Mouse (Mus musculus) embryo, embryonic 11.5 days (tissue): Measurements from ENCODE around the gene Hoxd11.

Experiments used
- DNase-seq: peaks from one replicate; pipeline ENCODE4 v3.0.0-alpha.2; 2012; ENCODE audit warnings: low read depth, low spot score

Gene Hoxd11

DNA sequence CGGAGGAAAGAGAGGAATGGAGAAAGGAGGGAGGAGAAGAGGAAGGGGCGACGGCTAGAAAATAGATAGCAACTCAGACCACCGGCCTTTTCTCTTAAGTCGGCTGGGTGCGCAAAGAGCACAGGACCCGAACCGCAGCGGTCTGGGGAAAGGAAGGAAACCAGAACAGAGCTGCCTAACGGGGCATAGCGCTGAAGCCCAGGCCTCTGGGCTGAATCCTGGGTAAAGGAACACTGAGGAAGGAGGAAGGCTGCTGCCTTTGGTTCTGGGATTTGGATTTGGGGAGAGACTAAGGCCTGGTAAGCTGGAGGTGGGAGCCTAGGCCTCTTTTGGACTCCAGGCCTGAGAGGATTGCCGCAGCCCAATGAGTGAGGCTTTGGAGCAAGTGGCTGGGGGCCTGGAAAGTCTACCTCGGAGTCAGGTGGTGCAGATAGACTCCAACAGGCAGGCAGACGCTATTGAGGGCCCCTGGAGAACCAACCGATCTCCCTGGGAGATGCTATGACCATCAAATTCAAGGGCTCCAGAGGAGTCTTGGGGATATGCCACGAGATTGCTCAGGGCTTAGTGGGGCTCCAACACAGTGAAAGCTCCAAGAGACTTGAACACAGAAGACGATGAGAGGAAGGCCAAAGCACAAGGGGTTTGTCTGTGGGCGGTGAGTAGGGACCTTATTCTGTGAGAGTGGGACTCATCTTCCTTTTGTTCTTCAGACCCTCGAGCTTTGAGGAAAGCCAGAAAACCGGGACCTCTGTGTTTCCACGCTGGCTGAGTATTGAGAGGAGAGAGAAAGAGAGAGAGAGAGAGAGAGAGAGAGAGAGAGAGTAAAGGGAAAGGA lies 1.4 kb downstream of the Hoxd11 start:
- DNase-seq, result no peak

DNA sequence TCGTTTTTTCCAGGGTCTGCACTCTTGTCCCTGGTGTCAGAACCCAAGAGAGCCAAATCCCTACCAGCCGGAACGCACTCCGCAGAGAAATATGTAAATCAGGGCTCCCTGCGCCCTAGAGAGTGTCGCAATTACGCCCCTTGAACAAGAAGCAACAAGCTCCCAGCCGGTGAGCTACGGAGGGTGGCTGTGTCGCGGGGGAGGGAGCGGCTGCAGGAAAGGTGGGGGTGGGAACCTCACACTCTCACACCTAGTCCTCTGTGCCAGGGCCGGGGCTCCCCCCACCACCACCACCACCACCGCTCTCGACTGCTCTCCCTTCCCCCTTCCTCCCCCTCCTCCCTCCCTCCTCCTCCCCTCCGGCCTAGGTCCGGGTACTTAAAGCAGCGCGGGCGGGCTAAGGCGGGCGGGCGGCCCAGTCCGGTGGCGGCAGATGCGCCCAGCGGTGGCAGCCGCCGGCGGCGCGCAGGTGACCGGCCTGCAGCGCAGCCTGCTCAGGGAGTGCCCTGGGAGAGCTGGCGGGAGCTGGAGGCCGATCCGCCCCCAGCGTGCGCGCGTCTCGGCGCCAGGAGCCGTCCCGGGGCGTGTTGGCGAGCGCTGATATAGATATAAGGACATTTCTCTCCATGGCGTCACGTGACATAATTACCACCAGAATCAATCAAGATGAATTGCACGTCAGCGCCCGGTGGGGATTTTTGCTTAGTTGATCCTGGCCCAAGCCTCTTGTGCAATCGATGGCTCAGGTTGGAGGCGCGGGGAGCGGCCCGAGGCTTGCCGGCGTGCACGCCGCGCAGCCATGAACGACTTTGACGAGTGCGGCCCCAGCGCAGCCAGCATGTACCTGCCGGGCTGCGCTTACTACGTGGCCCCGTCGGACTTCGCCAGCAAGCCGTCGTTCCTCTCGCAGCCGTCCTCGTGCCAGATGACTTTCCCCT lies 2.5 kb downstream of the Hoxd11 start:
- DNase-seq, result no peak

DNA sequence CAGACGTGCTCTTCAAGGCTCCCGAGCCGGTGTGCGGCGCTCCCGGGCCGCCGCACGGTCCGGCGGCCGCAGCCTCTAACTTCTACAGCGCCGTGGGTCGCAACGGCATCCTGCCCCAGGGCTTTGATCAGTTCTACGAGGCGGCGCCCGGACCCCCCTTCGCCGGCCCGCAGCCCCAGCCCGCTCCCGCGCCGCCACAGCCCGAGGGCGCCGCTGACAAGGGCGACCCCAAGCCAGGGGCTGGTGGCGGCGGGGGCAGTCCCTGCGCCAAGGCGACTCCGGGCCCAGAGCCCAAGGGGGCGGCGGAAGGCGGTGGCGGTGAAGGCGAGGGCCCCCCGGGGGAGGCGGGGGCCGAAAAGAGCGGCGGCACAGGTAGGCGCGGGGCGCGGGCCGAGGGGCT lies 3.4 kb downstream of the Hoxd11 start:
- no peak for DNase-seq

DNA sequence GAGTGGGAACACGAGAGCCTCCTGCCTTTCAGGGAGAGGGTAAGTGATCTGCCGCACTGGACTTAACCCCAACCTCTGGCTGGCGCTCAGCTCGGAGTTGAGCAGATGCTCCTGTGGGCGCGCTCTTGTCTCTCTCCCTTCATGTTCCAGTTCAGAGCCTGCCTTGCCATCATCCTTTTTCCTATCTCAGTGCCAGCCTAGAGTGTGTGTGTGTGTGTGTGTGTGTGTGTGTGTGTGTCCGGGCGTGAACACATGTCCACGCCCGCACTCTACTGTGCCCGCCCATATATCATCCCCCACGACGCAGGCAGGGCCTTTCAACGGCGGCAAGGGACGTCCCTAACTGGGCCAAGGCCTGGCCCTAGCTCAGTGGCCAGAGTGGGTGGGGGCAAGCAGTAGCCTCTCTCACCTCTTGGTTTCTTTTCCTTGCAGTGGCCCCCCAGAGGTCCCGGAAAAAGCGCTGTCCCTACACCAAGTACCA lies 4.2 kb downstream of the Hoxd11 start:
- no peak for DNase-seq

DNA sequence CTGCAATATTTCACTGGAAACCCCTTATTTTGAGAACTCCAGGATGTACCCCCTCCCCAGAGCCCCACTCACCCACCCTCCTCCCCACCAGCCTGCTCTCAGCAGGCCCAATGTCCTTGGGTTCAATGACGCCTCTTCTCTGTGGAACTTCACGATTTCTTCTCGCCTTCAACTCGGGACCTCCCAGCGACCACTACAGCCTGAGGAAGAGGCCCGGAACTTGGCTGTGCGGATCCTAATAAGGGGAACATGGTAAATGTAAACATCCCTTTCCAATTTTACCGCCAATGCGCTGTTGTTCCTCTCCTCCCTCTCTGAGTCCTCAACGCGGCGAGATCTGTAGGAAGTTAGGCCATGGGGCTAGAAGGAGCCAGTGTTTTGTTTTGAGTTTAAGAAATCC lies 4.7 kb downstream of the Hoxd11 start:
- no peak for DNase-seq

DNA sequence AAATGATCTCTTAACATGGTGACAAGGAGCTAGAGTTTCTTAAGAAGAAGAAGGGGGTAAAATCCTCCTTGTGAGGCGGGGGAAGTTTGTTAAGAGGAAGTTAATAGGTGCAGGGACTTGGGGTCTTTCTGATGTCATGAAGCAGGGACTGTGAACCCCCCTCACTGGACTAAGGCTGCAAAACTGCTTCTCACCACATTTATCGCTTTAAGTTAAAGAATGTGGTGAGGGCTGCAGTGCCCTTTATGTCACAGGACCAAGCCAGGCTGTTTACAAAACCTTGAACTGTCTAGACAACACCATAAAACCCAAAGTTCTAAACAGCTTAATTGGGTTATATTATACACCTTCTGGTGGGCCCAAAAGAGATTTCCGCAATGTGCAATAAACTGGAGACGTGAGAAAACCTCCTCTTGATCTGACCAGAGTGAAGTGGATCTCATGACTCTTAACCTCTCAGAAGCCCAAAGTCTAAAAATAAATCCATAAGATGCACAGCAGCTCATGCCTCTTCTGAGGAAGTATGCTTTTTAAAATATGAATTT lies 5.8 kb downstream of the Hoxd11 start:
- DNase-seq, result no peak

DNA sequence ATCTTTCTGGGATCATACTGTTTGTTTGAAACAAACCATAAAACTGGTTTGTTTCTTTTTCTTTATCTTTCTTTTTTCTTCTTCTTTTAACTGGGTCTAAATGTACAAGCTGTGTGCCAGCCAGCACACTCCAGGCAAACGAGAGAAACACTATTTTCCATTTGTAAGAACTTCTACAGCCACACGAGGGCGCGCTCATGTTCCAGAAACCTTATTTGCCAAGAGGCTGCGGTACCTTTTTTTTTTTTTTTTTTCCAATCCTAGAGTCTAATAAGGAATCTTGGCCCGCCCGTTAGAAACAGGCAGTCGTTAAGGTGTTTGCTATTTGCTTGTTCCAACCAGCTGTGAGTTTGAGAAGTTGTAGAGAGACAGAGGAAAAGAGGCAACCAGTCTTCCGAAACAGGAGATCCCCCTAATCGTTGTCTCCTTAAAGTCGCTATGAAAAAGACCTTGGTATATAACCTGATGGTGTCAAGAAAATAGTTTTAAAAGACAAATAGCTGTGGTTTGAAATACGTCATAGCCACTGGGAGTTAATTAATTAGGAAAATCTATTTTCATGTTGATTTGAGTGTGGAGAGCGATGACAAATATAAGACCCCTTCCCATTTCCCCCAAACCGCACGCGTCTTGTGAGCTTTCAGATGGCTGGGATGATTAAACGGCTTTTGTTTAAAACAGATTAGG lies 7.1 kb downstream of the Hoxd11 start:
- peak; percentile 78 for DNase-seq

DNA sequence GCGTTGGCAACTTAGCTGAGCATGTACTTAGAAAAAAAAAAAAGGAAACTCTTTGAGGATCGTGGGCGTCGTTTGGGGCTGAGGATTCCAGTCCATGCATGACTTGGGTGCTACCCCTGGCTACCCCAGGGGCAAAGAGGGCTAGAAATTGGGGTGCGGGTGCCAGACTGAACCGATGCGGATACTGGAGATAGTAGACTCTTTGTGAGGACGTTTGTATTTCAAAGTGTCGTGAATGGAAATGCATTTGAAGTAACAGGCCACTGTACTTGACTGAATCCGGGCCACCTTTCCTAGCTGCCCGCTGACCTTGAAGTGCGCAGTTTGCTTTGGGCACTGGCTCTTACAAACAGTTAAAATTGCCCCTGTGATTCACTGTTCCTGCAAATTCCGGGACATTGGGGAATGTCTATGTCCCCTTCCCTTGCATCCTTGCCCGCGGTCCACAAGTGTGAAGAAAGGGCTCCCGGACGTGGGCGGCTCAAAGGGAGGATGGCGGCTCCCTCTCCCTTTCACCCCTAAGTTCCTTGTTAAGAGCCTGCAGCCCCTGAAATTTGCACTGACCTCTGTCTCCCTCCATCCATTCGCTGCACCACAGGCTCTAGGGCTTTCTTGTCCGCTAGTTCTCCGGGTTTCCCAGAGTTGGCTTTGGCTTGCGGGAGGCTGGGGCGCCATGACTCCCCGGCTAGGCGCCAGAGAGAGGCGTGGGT lies 7.8 kb downstream of the Hoxd11 start:
- DNase-seq, result no peak

DNA sequence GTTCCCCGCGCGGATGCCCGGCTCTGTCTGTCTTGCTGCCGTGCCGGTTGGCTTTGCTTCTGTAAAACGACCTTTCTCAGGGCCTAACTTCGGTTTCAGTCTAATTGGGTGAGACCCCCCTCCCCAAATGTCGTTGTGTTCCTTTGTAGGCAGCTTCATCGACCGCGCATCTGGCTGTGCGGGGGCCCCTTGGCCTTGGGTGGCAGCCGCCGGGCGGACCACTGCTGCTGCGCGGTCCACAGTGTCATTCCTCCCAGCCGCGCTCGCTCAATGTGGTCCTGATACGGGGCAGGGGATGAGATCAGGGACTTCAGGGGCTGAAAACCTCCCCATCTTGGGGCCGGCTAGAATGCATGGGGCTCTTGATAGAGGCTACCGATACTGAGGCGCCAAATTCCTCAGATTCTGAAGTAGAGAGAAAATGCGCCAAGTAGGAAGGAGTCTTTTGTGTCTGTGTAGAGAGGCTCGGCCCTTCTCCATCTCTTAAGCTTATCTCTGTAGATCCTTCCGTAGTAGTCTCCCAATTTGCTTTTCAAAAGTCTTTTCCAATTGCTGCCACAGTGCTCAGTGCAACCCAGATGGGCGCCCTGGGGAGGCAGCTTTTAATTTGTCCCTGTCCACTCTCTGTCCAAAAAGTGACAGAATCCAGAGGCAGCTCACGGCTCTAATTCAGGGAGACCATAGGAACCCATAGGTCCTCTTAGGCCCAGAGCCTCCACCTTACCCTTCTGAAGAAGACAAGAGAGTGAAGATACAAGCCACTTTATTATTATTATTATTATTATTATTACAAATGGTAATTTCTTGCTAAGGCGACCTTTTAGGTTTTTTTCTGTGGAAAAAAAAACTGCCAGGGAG lies 8.6 kb downstream of the Hoxd11 start:
- no peak for DNase-seq

DNA sequence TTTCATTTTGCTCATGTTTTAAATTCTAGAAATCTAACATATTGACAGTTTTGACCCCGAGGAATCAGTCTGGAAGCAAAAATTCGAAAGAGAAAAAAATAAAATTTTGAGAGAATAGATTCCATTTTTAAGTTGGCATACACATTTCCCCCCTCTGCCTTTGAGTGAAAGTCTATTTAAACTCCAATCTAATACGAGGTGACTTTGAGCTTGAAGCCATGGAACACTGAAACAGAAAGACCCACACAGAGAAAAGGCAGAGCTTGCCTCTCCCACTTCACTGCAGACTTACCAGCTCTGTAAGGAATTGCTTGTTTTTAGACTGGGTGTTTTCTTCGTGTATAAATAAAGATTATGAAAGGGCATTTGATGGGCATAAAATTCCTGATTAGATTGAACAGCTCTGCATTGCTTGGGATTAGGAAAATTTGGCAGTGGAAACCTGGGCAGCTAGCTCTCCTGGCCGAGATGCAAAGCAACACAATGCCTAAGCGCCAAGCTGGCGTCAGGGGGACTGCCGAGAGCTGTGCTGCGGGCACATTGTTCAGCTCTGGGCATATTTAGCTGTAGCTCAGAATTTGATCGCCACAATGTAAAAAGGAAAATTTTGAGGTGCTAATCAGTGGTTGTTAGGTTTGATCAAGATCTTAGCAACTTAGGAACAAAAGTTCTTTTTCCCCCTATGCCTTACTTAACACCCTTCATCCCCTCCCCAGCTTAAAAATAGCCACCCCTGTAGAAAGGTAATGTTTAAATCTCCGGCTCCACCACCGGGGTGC lies 9.6 kb downstream of the Hoxd11 start:
- no peak for DNase-seq

DNA sequence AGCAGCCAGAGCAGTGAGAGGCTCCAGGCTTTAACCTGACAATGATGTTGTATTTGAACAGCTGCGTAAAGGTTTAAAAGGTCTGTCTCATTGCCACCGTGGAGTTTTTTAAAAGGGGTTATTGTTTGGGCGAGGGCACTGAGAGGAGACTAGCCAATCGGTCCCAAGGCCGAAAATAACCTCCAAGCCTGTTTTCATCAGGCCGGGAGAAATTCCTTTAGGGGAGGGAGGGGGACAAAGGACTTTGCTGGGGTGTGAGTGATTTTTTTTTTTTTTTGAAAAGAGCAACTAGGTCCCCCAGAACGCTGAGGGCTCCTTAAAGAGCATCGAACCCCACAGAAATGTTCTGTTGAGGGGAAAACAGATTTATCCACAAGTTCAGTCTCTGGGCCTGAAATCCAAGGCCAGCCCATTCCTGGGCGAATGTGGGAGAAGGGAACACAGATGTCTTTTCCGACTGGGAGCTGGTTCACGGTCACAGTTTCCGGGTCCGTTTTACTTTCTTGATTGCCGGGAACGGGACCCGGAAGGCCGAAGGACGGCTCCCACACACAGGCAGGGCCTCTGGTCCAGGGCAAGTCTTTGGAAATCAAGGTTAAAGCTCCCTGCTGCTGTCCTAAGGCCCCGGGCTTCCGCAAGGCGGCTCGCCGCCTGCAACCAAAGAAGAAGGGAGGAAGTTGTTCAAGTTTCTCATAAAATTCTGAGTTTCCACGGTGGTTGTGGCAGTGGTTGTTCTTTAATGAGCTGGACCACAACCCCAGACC lies 10.4 kb downstream of the Hoxd11 start:
- no peak for DNase-seq

DNA sequence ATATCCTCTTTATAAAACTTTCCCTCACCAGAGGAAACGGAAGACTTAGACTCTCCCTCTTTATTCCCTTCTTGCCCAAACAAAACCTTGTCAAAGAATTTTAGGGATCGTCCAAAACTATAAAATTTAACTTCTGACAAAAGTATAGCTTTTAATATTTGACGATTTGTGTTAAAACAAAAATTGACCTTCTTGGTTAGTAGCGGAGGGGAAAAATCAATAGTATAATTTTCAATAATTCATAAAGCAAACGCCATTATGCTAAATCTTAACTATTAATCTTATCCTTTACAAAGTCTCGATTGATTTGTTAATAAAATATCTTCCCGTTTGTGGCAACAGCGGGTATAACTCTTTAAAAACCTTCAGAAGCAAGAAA lies 11.0 kb downstream of the Hoxd11 start:
- DNase-seq, result no peak

DNA sequence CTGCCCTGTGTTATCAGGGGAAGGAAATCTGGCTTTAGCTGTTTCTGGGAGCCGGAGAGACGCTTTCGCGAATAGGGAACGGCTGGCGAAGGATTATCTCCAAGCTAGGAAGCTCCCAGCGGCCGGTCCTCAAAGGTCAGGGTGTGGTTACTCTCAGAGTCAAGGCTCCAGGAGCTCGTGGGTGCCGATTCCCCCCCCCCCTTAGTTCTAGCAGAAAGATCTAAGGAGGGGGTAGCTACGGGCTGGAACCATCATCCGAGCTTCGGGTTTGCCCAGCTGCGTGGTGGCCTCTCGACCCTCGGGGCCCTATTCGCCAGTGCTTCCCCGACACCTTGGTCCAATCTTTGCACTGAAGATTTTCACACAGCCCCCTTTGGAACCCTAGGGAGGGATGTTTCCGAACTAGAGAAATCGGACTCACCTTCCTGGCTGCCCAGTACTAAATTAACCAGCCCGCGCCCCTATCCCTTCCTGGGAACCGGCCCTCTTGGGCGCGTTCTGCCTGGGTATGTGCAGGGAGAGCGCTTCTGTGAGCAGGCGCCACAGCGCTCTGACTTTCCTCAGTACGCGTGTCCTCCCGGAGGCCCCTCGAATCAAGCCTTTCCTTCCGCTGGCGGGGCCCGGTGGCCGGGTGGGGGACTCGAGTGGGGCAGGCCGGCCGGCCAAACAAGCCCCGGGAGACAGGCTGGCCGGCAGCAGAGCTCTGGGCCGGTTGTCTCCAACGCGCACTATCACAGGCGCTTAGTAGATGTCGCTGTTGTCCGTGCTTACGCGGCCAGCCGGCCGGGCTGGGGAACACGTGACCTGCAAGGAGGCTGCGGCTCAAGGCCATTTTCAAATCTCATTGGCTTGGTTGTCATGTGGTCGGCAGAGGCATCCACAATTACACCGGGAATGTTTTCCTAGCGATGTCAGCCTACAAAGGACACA lies 11.9 kb downstream of the Hoxd11 start, which contains the start of gene Hoxd10:
Hoxd10 (plus strand) TSS at position 903 of the 930 bp plus-strand sequence.
- DNase-seq, result peak; percentile 82

DNA sequence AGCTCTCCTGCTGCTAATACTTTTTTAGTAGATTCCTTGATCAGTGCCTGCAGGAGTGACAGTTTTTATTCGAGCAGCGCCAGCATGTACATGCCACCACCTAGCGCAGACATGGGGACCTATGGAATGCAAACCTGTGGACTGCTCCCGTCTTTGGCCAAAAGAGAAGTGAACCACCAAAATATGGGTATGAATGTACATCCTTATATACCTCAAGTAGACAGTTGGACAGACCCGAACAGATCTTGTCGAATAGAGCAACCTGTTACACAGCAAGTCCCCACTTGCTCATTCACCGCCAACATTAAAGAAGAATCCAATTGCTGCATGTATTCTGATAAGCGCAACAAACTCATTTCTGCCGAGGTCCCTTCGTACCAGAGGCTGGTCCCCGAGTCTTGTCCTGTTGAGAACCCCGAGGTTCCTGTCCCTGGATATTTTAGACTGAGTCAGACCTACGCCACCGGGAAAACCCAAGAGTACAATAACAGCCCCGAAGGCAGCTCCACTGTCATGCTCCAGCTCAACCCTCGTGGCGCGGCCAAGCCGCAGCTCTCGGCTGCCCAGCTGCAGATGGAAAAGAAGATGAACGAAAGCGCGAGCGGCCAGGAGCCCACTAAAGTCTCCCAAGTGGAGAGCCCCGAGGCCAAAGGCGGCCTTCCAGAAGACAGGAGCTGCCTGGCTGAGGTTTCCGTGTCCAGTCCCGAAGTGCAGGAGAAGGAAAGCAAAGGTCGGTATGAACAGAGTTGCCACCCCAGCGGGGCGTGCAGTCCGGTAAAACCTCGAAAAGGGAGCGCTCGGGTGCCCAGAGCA lies 12.8 kb downstream of the Hoxd11 start:
- no peak for DNase-seq

DNA sequence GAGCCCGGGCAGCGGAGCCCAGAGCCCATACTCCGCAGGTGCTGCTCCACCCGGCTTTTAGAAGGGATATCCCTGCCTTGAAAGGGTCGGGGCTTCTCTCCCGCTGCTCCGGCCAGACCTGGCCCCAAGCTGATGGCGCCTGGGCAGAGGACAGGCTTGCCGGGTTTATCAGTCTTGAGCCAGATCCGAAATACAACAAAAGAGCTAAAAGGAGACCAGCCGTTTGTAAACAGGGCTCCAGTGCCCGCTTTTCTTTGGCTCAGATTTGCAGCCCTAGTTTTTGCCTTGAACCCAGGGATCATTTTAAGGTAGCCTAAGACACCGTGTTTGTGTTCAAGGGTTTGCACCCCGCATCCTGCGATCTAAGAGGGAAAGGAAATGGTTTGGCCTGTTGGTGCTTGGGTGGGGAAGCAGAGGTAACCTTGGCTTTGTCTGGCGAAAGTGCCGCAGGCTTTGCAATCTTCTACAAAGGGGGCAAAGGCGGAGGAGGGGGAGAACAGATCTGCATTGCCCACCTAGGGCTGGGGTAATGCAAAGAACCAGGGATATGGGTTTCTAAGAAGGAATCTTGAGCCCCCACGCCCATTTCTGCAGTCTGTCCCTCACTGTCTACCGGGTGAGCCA lies 13.6 kb downstream of the Hoxd11 start:
- DNase-seq, result no peak

DNA sequence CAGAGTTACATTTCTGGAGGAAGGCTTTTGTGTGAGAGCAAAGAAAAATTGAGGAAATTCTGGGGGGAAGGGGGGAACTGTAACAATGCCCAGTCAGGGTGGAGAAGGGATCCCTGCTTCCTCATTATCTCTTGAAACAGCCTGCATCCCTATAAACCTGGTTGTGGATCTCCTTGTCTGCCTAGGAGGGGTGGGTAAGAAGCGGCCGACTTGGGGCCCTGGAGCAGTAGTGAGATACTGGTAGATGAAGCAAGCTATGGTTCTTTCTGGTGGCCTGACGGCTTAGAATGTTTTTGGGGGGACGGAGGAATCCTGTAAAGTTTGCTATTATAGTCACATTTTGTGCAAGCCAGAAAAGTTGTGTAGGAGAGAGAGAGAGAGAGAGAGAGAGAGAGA lies 14.1 kb downstream of the Hoxd11 start:
- no peak for DNase-seq
